Mouse (Mus musculus): ENCODE measurements around the gene Lrch2. TPM values are rescaled to one million over a fixed set of nuclear protein-coding genes. Genes with fewer than 3 reads are reported as not detected.

Lrch2 gene
- polyA plus RNA-seq (2015; fragmentation: Nextera tagmentation; extraction: Ambion mirVana): 6.9 and 11.2 TPM in 2 replicates

GRCm38 (mm10) chrX:147553421-147554201 lies at the start of gene Lrch2:
TSS of gene Lrch2 (minus strand) at chrX:147554081.

DNA sequence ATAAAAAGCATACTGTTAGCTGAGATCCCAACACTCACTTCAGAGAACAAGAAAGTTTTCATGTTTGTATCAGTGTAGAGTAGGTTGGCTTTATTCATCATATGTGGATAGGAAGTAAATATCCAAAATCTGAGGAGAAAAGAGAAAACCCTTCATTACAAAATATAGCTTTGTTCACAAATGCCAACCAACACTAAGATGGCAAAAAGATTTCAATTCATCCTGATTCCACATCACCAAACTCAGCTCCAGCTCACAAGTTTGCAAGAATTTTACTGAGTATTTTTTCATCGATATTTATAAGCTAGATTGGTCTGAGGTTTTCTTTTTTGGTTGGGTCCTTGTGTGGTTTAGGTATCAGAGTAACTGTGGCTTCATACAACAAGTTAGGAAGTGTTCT lies 100.3 kb downstream of the Lrch2 start, which contains the start of gene Vmn1r239-ps:
Gene Vmn1r239-ps (minus strand): TSS at position 101 of the 400 bp plus-strand sequence.

DNA sequence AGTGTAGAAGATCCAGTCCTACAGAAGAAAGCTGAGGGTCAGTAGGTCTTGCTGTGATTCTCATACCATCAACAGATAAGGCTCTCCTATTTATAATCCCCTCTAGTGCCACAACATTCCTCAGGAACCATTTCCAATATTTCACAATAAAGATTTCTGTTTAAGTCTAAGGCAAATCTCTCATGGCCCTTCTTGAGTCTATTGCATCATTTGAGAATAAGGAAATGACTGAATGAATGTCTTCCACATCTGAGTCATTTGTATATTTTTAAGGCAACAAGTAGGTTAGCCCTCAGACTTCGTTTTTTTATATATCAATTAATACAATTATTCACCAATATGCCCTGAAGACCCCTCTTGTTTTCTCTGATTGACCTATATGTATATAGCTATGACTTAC lies 124.8 kb downstream of the Lrch2 start, which contains the start of gene Il13ra2:
Gene Il13ra2 (minus strand): TSS at position 64 of the 400 bp plus-strand sequence.

Other genes with a start within 250 kb of the Lrch2 start
- gene Il13ra2, start 124.9 kb downstream of the Lrch2 start, polyA plus RNA-seq (2015; fragmentation: Nextera tagmentation; extraction: Ambion mirVana): 2.7 and 3.8 TPM in 2 replicates
- not detected in 2 replicates for gene Vmn1r239-ps, start 100.4 kb downstream of the Lrch2 start, polyA plus RNA-seq (2015; fragmentation: Nextera tagmentation; extraction: Ambion mirVana)
- not detected in 2 replicates for gene Gm15128, start 211.9 kb upstream of the Lrch2 start, polyA plus RNA-seq (2015; fragmentation: Nextera tagmentation; extraction: Ambion mirVana)